17 mouse cellular contexts compared by ENCODE assay signal in the genomic region with DNA sequence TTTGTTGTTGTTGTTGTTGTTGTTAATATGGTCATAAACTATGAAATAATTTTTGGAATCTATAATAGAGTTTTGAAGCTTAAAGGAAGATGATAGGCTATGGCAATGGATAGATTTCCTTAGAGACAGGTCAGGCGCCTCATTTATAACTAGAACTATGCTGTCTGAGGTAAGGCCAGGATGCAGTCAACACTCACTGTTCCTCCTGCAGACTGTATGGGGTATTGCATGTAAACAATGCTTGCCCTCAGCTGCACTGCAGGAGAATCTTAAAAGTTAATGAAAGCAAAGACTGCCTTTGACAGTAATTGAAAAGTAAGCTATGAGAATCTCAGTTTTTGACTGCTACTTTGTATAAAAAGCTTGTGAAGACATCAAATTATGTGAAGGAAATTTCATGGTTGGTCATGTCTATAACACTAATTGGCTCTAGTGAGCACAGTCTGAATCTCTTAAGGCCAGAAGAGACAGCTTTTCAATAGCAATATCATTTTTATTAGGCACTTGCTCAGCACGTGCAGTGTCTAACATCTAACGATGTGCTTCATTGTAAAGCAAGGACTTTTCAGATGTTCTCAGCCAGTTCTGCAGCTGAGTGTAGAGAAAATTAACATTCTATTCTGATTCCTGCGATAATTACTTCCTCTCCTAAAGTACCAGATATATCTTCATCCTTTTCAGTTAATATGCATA.
DNase-seq lines count a peak whose midpoint lies in the region; ATAC-seq and TF ChIP-seq lines count a peak whose summit lies in the region.
"Had no signal": no experiment of that assay in that cellular context is flagged by ENCODE, and none has a peak within 500 bp of the region (broad histone marks: within the 10 kb centered on the region; RNA-seq: fewer than 3 reads in every experiment).

No protein-coding gene starts in this region.

- no peaks in the 10 kb centered on the region for H3K4me1 ChIP-seq in lung, embryonic 14.5 days (ENCODE audit: insufficient read depth)
- no peaks in the 10 kb centered on the region for H3K4me1 ChIP-seq in lung, adult 2 months (ENCODE audit: control insufficient read depth, insufficient read depth, low read length)
- no peaks in the 10 kb centered on the region for H3K4me1 ChIP-seq in midbrain, embryonic 15.5 days
- H3K4me1 ChIP-seq: embryonic facial prominence, embryonic 13.5 days; forebrain, embryonic 13.5 days; midbrain, embryonic 12.5 days had no signal

- CTCF ChIA-PET in Patski (lab: Charles Lee), result interaction anchor here (1.7 kb wide), 1 partner anchor 15 kb away, joined by 5 read pairs; no protein-coding TSS in a partner anchor

- H3K36me3 ChIP-seq in lung, embryonic 14.5 days (ENCODE audit: insufficient read depth), result peaks cover 5% of the 10 kb centered on the region
- no peaks in the 10 kb centered on the region for H3K36me3 ChIP-seq in midbrain, embryonic 15.5 days (replicated peaks)

- H3K4me3 ChIP-seq in gastrocnemius, adult 2 months, result no peak overlapping the region
- no peak overlapping the region for H3K4me3 ChIP-seq in lung, embryonic 14.5 days (ENCODE audit: low read depth, low read length)
- H3K4me3 ChIP-seq in lung, adult 2 months (replicated peaks; ENCODE audit: extremely low read depth, low read depth, low read length), result no peak overlapping the region
- H3K4me3 ChIP-seq in midbrain, embryonic 15.5 days, result no peak overlapping the region
- H3K4me3 ChIP-seq: embryonic facial prominence, embryonic 13.5 days; forebrain, embryonic 13.5 days; heart, embryonic 13.5 days; midbrain, embryonic 12.5 days had no signal

- no peak for DNase-seq in gastrocnemius, adult 2 months
- no peak for DNase-seq in gastrocnemius, postnatal 4 days (ENCODE audit: low spot score in 2 of 2)
- DNase-seq in lung, embryonic 14.5 days, result no peak
- DNase-seq in lung, adult 2 months, result no peak
- DNase-seq in Patski (ENCODE audit: low read depth, low spot score), result no peak
- DNase-seq in adrenal gland, adult (ENCODE audit: inconsistent age in 2 of 2, low spot score in 1 of 2), result no peak
- no peak for DNase-seq in adrenal gland, postnatal 4 days (ENCODE audit: low spot score in 2 of 2)
- DNase-seq: B cell, adult 2 months; cerebellum, postnatal 25 days; gastrocnemius, postnatal 10 days; liver; right cerebral cortex, postnatal 25 days had no signal

- peak; percentile 17; the same call in 1 of the 2 replicates for TF ChIP-seq CTCF in gastrocnemius, adult 2 months (IDR thresholded peaks at IDR 0.05)
- peak; percentile 25; the same call in 1 of the 2 replicates for TF ChIP-seq CTCF in lung, embryonic 14.5 days (IDR thresholded peaks at IDR 0.05; ENCODE audit: low read depth)
- no peak for TF ChIP-seq CTCF in lung, adult 2 months (IDR thresholded peaks at IDR 0.05; ENCODE audit: insufficient read depth, low read length)
- TF ChIP-seq CTCF in Patski (IDR thresholded peaks at IDR 0.05), result peak; percentile 27

- intact Hi-C loops in gastrocnemius, adult 2 months (cut with DNase I), result no loop called here

- POLR2A ChIA-PET in Patski (lab: Charles Lee), result no interaction called here

- H3K9me3 ChIP-seq in lung, embryonic 14.5 days (ENCODE audit: low read depth, low read length), result no peaks in the 10 kb centered on the region
- no peaks in the 10 kb centered on the region for H3K9me3 ChIP-seq in midbrain, embryonic 15.5 days
- H3K9me3 ChIP-seq: embryonic facial prominence, embryonic 13.5 days; forebrain, embryonic 13.5 days; heart, embryonic 13.5 days; midbrain, embryonic 12.5 days had no signal

- in situ Hi-C loops in Patski (cut with MboI; ENCODE audit: low pct_unique_long_range_greater_than_20kb), result no loop called here

- ATAC-seq in lung, embryonic 14.5 days (ENCODE audit: insufficient read depth), result no peak; the same call in 1 of the 2 replicates
- ATAC-seq in Patski, result no peak
- peak; percentile 75; the same call in 1 of the 2 replicates for ATAC-seq in midbrain, embryonic 15.5 days (replicated peaks)
- ATAC-seq: forebrain, embryonic 13.5 days had no signal

- H3K4me2 ChIP-seq in lung, embryonic 14.5 days, result no peak overlapping the region
- H3K4me2 ChIP-seq in midbrain, embryonic 15.5 days, result no peak overlapping the region
- H3K4me2 ChIP-seq: embryonic facial prominence, embryonic 13.5 days; forebrain, embryonic 13.5 days; heart, embryonic 13.5 days; midbrain, embryonic 12.5 days had no signal

- H3K9ac ChIP-seq in lung, embryonic 14.5 days, result no peak overlapping the region
- H3K9ac ChIP-seq in midbrain, embryonic 15.5 days, result no peak overlapping the region
- H3K9ac ChIP-seq: embryonic facial prominence, embryonic 13.5 days; forebrain, embryonic 13.5 days; heart, embryonic 13.5 days; midbrain, embryonic 12.5 days had no signal

- no peak for TF ChIP-seq POLR2A in lung, adult 2 months (IDR thresholded peaks at IDR 0.05; ENCODE audit: borderline replicate concordance, extremely low read depth, low read depth, low read length)

- H3K27ac ChIP-seq in gastrocnemius, adult 2 months, result no peak overlapping the region
- H3K27ac ChIP-seq in lung, embryonic 14.5 days (ENCODE audit: low read depth), result no peak overlapping the region
- H3K27ac ChIP-seq in midbrain, embryonic 15.5 days, result no peak overlapping the region
- H3K27ac ChIP-seq: embryonic facial prominence, embryonic 13.5 days; forebrain, embryonic 13.5 days; heart, embryonic 13.5 days; midbrain, embryonic 12.5 days had no signal

- 85% methylated on average over 4 of the region's 4 CpGs for WGBS in lung, embryonic 14.5 days
- 91% methylated on average over 4 of the region's 4 CpGs for WGBS in lung, adult 2 months
- WGBS in midbrain, embryonic 15.5 days, result 61% methylated on average over 4 of the region's 4 CpGs

- no peaks in the 10 kb centered on the region for H3K27me3 ChIP-seq in lung, embryonic 14.5 days (ENCODE audit: insufficient read depth, low read length)
- H3K27me3 ChIP-seq in Patski, result no peaks in the 10 kb centered on the region
- no peaks in the 10 kb centered on the region for H3K27me3 ChIP-seq in midbrain, embryonic 15.5 days (replicated peaks)
- H3K27me3 ChIP-seq: embryonic facial prominence, embryonic 13.5 days; forebrain, embryonic 13.5 days; heart, embryonic 13.5 days; midbrain, embryonic 12.5 days had no signal
